Mouse (Mus musculus) megakaryocyte, adult 5-6 weeks (primary cell): ENCODE results near the gene Xxylt1. TPM values are rescaled to one million over a fixed set of nuclear protein-coding genes. Genes with fewer than 3 reads are reported as not detected.
A peak's percentile ranks its signal among the peaks of the same experiment; 100 is the strongest.

Experiments
- ATAC-seq: 2 replicates; pipeline ENCODE4 v1.8.0; 2016; ENCODE audit warnings: mild to moderate bottlenecking, inconsistent platforms; ENCODE audit not compliant: poor library complexity, severe bottlenecking
- total RNA-seq, 2 experiments: library from RNA; stranded (forward) in 1 of 2; stranded (reverse) in 1 of 2; fragments of 153-499, 151-499 nt in 1 of 2; fragments of 221-1000, 200-1000 nt in 1 of 2; gene quantifications; 2 replicates each; pipeline versions ENCODE4 v1.2.3 to v1.2.4; 2015 to 2017

Xxylt1 gene
- total RNA-seq, 2 experiments from 2014 or later, result 5.1 to 9.8 TPM

- ATAC-seq, result no peak
Measured at GRCm38 (mm10) chr16:30964411-30964810, 116.8 kb downstream of the Xxylt1 start.

- peak; percentile 53 for ATAC-seq
Measured at GRCm38 (mm10) chr16:30962515-30962914, 118.7 kb downstream of the Xxylt1 start.

DNA sequence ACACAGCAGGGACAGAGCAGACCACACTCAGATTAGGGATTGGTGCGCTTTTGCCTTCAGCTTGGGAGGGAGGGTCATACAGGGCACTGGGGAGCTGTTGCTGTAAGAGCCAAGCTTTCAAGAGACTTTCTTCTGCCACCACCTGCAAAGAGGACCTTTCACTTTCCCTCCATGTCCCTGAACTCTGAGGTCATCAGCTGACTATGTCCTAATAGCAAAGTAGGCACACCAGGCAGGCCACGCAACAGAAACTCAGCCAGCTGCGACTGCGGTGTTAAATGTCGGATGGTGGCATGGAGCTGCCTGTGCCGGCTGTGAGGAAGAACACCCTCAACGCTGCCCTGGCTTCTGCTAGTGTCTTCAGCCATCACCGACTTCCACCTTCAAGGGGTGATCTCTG is 120.1 kb downstream of the Xxylt1 start:
- ATAC-seq, result peak; percentile 30; the same call in 1 of the 2 replicates

DNA sequence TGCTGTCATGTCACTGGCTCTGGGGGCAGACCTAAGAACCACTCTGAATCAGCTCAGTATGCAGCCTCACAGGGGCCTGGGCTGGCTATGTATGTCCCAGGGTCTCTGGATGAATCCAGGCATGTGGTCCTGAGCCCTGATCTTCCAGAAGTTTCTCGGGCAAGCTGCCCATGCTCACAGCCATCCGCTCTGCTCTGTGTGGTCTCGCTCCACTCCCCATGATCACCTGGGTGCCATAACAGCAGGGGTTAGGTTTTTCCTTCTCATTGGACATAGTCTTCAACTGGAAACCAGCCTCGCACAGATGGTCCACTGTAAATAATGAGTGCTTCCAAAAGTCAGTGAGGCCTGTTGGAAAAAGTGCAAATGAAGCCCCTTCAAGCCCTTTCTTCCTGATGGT is 121.0 kb downstream of the Xxylt1 start:
- ATAC-seq, result no peak

DNA sequence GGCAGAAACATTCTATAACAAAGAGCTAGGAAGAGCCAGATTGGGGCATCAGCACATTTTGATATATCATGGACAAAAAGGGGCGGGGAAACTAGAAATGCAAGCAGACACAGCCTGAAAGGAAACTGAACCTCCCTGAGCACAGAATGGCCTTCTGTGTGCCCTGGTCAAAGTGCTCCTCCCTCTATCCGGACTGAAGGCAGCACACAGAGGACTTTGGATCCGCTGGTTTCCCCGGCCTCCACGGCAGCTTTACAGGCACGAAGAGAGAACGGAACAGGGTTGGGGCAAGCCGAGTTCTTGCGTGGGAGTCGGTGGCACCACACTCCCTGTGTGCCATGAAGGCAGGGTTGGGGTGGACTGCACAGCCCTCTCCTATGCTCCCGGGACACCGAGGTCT is 121.5 kb downstream of the Xxylt1 start:
- no peak for ATAC-seq

GRCm38 (mm10) chr16:30956141-30956540 is 125.1 kb downstream of the Xxylt1 start:
- ATAC-seq, result no peak

- no peak for ATAC-seq
Measured at GRCm38 (mm10) chr16:30948636-30949035, 132.6 kb downstream of the Xxylt1 start.

DNA sequence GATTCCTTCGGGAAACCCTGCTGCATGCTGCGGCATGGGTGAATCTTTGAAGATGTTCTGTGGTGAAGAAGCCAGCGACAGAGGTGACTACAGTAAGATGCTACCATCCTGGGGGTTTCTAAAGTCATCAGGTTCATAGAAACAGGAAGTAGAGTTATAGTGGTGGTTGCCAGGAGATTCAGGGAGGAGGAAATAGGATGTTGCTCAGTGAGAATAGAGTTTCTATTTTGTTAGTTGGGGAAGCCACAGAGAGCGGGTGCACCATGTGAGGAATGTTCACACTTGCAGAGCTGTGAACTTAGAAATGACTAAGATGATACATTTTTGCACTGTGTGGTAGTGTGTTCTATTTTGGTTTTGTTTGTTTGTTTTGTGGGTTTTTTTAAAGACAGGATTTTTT is 133.0 kb downstream of the Xxylt1 start:
- ATAC-seq, result peak; percentile 76

DNA sequence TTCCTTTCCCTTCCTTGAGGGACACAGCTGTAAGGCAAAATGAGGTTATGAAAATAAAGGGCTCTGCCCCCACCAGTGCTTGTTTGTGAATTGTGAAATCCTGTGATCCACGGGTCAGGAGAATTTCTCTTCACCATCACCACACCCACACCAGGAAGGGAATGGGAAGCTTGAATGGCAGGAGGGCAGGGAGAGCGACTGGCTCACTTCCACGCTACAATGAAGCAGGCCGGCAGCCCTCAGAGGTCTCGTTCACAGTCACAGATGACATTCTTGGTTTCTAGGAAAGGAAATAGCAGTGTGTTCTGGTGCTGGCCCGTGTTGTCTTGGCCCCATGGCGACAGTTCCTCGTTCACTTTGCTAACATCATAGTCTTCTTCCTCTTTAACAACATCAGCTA is 136.3 kb downstream of the Xxylt1 start:
- peak; percentile 39 for ATAC-seq

DNA sequence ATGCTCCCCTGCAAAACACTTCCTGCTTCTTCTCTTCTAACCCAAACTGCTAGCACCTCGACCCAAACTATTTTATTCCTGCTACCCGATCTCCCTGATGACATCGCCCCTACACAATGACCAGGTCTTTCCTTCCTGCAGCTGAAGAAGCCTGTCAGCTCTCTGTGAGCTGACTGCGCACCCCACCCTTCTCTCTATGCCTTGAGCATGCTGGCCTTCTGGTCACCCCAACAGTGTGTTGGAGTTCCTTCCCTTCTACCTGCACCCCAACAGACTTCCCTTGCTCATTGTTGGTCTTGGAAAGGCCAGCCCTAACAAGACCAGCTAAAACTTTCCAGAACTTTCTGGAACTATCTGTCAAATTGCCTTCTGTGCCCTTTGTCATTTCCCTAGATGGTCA is 137.3 kb downstream of the Xxylt1 start:
- no peak for ATAC-seq

- no peak for ATAC-seq
Measured at GRCm38 (mm10) chr16:30940699-30941098, 140.5 kb downstream of the Xxylt1 start.

DNA sequence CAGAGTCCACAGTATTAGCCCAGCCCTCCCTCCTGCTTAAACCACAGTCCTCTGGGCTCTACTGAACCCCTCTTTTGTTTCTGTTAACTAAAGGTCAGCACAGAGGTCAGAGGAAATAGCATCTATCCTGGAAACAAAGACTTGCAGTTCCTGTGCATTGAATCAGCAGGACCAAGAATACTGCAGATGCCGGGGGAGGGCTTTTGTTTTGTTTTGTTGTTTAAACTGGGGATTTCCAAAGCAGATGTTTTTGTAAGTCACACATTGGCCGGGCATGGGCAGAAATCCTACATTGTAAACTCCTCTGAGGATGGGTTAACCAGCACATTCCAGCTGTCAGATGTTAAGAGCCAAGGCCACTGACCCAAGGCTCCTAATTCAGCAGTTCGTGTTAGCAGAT is 141.3 kb downstream of the Xxylt1 start:
- ATAC-seq, result no peak

- no peak for ATAC-seq
Measured at GRCm38 (mm10) chr16:30939210-30939609, 142.0 kb downstream of the Xxylt1 start.

DNA sequence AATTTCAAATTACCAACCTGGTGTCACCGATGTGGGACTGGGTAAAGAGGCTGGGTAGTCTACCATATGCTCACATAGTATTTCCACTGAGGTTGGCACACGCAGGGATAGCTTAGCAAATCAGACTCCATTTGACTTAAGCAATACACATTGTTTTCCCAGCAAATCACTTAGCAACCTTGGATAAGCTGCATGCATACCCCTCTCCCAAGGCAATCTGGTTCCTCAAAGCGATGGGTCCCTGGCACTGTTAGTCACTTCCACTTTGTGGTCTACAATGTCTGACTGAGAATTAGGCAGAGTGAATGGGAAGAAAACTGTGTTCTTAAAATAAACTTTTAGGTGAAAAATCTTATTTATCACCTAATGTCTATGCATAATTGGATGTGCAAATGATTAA is 142.6 kb downstream of the Xxylt1 start:
- peak; percentile 66 for ATAC-seq

GRCm38 (mm10) chr16:30937665-30938064 is 143.6 kb downstream of the Xxylt1 start:
- no peak for ATAC-seq

DNA sequence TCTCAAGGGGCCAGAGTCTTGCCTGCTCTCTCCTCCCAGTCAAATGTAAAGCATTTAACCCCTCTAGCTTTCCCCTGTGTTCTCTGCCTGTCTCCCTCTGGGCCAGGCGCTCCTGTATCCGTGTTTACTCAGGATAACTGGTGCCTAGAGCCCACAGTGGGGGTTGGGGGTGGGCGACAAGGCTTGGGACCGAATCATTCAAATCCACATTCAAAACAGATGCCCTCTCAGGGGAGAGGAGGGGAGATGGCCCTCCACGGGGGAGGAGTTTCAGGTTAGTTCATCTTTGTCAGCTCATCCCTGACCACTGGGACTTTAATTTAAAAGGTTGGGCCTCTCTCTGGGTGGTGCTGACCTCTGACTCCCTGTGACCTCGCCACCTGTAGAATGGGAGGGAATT is 144.8 kb downstream of the Xxylt1 start:
- ATAC-seq, result no peak

- ATAC-seq, result no peak
Measured at GRCm38 (mm10) chr16:30936012-30936461, 145.2 kb downstream of the Xxylt1 start.

DNA sequence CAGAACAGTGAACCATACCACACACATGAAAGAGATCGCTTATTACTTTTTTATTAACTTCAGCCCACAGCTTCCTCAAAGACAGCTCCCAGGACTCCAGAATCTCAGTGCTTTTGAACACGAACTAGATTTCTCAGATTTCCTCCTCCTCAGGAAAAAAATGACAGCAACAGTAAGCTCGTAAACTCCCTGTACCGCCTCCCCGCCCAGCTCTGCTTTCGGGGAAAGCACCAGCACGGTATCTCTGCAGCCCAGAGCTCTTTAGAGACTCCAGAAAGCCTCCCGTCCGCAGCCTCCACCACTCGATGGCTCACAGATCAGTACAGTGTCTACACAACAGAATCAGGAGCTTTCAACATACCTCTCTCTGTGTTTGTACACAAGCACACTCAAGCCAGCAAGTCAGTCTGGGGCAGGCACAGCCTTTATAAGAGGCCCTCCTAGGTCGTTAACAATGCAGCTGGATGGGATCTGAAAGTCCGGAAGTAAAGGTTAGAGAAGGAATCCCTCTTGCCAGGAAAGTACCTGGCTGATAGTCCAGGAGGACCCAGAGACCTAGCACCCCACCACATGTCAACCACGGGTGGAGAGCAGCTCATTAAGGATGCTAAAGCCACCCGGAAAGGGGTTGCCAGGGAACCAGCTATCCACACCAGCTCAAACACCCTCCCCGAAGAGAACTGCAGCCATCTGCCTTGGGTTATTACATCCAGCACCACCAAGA is 146.1 kb downstream of the Xxylt1 start:
- ATAC-seq, result no peak

DNA sequence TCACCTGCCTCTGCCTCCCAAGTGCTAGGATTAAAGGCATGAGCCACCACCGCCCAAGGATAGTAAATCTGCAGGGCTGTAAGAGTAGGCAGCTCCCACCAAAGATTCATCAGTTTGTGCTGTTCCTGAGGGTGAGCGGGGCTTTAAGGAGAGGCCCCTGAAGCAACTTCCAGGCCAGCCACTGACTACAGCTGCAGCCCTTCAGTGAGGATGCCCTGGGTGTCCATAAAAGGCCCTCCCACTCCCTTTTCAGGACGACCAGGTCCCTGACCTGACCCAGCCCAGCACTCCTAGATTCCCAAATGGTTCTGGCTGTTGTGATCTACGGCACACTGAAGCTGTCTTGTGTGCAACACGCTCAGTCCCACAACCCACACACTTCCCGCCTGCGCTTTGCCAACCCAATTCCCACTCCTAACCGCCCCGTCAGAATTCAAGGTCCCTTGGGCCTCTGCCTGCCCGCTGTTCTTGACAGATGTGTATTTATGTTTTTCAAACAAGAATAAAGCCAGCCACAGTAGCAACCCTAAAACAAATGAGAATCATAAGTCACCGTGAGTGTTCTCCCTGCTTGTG is 146.9 kb downstream of the Xxylt1 start:
- ATAC-seq, result no peak

DNA sequence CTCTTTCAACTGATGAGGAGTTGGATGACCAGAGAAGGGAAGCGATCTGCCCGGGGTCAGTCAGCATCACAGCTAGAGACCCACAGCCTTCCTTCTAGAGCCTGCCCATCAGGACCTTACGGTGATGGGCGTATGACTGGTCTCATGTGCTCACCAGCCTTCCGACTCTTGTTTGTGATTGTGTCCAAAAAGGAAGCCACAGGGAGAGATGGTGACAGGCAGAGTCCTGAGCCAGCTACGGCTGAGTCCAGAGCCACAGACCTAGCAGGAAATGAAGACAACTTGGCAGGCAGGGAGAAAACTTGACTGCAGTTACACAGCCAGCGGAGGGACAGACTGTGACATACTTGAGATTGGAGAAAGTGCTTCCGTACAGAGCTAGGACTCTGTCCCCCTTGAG is 147.9 kb downstream of the Xxylt1 start:
- ATAC-seq, result no peak

DNA sequence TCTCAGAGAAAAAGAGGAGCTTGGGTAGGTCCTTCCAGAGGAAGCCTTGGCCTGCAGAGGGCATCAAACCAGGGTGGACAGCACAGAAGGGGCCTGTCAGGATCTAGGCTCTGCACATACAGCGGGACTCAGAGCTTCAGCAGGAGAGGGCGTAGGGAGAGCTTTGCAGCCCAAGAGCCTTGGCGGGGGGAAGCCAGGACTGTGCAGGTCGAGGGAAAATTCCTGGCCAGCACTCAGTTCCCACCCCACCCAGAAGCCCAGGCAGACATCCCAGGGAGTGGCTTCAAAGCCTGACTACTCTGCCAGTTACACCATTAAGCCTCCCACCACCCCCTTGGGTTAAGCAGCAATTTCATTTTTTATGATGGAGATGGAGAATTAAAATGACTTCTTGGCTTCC is 148.4 kb downstream of the Xxylt1 start:
- ATAC-seq, result no peak

GRCm38 (mm10) chr16:30932196-30932595 is 149.0 kb downstream of the Xxylt1 start:
- no peak for ATAC-seq

DNA sequence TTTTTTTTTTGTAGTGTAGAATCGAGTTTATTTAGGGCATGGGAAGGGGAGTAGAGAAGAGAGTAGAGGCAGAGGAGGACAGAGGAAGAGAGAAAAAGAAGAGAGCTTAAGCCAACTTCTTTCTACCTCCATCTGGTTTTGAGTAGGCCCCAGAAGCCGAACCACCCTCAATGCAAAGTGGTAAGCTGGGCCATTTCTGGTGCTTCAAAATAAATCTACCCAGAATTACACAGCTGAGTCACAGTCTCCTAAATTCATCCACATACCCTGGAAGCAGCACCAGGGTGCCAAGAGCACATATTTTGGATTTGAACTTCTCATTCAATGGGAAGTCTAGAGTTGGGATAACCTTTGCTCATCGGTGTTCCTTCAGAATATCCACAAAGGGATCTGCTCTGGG is 152.1 kb downstream of the Xxylt1 start:
- no peak for ATAC-seq
